Mouse (Mus musculus) kidney, adult 8-10 months (tissue): ENCODE results near the gene Foxf2.

ENCODE experiments used
- DNase-seq, 2 experiments: peaks; one replicate each; pipeline ENCODE4 v3.0.0; 2022

Foxf2 gene

DNA sequence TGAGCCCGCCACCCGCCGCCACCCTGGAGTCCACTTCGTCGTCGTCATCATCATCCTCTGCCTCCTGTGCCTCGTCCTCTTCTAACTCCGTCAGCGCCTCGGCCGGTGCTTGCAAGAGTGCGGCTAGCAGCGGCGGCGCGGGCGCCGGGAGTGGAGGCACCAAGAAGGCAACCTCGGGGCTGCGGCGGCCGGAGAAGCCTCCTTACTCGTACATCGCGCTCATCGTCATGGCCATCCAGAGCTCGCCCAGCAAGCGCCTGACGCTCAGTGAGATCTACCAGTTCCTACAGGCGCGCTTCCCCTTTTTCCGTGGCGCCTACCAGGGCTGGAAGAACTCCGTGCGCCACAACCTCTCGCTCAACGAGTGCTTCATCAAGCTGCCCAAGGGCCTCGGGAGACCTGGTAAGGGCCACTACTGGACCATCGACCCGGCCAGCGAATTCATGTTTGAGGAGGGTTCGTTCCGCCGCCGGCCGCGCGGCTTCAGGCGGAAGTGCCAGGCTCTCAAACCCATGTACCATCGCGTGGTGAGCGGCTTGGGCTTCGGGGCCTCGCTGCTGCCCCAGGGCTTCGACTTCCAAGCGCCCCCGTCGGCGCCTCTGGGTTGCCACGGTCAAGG is 676 bp downstream of the Foxf2 start:
- no peak for DNase-seq

DNA sequence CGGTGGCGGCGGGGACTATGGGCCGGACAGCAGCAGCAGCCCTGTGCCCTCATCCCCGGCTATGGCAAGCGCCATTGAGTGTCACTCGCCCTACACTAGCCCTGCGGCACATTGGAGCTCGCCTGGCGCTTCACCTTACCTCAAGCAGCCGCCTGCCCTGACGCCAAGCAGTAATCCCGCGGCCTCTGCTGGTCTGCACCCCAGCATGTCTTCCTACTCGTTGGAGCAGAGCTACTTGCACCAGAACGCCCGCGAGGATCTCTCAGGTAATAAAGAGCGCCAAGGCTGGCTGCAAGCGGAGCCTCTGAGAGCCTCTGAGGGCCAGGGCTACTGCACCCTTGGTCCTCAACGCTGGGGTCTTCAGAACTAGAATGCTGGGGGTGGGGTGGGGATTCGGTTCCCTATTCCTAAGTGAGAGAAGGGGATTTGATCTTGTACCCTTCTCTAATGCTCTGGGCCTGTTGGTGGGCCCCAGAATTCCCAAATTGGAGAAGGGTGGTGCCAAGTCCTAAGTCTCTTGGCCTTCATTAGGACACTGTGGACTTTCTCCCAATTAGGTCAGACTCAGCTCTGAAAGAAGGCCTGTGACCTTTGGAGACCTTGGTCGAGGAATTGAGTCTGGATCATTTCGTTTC is 1.5 kb downstream of the Foxf2 start:
- no peak for DNase-seq

GRCm38 (mm10) chr13:31627864-31628690 is 2.5 kb downstream of the Foxf2 start:
- no peak for DNase-seq

DNA sequence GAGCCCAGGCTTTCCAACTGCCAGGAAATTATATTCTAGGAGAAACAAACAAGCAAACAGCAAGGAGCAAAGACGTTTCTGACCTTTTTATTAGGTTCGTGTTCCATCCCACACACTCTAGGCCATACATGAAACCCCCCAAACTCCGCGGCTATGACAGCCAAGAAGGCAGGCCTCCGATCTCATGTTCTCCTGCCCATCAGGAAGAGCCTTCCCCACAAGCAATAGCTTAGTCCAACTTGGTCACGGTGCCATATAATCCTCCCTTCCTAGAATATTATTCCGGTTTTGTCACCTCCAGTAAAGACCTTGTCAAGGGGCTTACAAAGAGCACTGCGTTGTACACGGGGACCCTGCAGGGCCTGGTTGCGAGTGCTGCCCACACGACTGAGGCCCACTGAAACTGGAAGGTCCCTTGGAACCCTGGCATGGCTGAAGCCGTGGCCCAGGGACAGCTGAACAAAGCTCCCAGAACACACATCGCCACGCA is 3.1 kb downstream of the Foxf2 start:
- no peak for DNase-seq

DNA sequence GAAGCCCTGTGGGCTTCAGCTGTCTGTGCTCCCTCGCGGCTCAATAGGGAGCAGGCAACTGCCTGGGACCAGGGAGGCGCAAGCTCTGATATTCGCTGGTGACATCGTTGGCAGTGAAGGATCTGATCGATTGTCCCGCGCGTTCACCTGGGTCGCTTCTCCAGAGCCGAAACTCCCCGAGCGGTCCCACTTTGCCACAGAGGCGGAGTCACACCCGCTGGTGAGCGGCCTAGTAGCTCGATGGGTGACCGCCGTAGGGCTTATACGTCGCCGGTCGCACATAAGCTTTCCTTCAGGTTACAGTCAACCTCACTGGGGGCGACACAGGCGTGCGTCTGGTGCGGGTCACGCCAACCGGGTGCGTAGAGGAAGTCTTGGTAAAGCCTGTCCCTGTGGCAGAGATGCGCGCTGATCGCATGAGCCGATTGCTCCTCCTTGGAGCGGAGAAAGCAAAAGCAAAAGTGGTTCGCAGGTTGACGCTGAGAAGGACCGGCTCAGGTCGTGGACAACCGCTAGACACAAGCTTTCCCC is 3.8 kb downstream of the Foxf2 start:
- DNase-seq, result no peak

GRCm38 (mm10) chr13:31630051-31630450 is 4.4 kb downstream of the Foxf2 start:
- DNase-seq, result no peak

GRCm38 (mm10) chr13:31630551-31630950 is 4.9 kb downstream of the Foxf2 start:
- DNase-seq, result no peak

GRCm38 (mm10) chr13:31631291-31631690 is 5.7 kb downstream of the Foxf2 start:
- DNase-seq, result no peak

DNA sequence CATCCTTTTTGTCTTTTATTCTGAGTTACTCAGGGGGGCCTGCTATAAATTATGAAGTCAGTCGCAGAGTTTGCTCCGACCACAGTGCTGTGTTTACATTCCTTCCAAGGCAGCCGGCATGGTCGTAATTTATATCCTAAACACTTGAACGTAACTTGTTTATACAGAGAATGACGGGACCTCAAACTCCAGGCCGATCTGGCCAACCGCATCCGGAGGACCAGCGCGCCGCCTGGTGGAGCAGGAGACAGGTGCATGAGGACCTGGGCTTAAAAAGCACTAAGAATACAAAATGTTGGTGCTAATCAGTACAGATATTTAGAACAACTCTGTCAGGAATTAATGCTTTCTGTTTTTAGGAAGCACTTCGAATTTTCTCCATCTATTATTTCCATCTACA is 6.8 kb downstream of the Foxf2 start:
- DNase-seq, result peak; percentile 47 to 73

- no peak for DNase-seq
Observed at GRCm38 (mm10) chr13:31633259-31633658, 7.6 kb downstream of the Foxf2 start.

- no peak for DNase-seq
Observed at GRCm38 (mm10) chr13:31635546-31635945, 9.9 kb downstream of the Foxf2 start.

DNA sequence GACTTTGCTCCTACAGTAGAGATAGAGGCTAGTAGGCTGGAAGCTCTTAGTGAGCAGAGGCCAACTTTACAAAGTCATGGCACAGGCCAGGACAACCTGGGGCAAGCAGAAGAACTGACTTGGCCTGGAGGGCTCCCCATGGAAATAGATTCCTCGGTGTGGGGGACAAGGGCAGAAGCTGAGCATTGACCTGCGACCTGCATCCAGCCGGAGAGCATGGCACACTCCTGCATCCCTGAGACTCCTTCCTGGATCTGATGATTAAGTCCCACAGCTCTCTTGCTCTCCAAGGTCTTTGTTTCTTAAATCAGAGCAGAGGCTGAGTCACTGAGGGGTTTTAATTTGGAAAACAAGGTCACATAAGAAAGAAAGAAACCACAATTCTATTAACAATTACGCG is 15.9 kb downstream of the Foxf2 start:
- no peak for DNase-seq

DNA sequence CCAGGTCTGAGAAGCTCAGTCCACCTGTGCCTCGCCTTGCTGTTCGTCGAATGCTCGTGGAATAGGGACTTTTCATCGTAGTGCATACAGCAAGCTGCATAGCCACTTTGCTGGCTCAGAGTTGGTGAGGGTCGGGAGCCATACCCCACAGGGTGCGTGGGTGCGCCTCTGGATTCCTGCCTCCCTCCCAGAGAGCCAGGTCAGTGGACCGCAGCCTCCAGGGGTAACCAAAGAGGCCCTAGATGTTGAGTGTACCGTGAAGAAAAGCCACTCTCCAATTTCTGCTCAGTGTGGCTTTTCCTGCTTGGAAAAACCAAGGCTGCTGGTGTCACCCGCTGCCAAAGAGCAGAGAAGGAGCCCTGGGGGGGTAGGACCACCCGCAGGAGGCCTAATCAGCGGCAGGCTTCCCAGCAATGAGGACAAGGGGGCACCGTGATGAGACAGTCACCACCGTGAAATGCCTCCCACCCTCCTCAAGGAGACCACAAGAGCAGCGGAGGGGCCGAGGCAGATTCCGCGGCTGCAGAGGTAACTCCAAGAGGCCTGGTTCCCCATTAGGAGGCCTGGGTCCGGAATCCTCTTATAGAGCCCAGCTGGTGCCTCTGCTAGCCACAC is 26.6 kb downstream of the Foxf2 start:
- no peak for DNase-seq

- no peak for DNase-seq
Observed at GRCm38 (mm10) chr13:31656249-31656648, 30.6 kb downstream of the Foxf2 start.

DNA sequence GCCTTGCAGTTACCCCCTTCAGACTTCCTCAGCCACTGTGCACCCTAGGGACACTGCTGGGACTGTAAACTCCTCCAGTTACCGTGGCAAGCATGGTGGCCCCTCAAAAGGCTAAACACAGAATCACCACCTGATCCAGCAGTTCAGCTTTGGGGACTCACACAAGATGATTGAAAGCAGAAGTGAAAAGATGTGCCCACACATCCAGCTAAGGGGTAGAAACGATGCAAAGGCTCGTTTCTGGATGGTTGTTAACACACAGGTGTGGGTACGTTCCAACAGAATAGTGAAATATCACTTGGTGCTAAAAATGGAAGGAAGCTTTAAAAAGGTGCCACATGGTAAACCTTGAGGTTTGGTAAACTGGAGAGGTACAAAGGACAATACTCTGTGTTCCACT is 32.6 kb downstream of the Foxf2 start:
- no peak for DNase-seq

GRCm38 (mm10) chr13:31658963-31659362 is 33.3 kb downstream of the Foxf2 start:
- peak; percentile 13 to 63 for DNase-seq

- DNase-seq, result no peak
Observed at GRCm38 (mm10) chr13:31661211-31661610, 35.6 kb downstream of the Foxf2 start.

- no peak for DNase-seq
Observed at GRCm38 (mm10) chr13:31665376-31665775, 39.8 kb downstream of the Foxf2 start.

DNA sequence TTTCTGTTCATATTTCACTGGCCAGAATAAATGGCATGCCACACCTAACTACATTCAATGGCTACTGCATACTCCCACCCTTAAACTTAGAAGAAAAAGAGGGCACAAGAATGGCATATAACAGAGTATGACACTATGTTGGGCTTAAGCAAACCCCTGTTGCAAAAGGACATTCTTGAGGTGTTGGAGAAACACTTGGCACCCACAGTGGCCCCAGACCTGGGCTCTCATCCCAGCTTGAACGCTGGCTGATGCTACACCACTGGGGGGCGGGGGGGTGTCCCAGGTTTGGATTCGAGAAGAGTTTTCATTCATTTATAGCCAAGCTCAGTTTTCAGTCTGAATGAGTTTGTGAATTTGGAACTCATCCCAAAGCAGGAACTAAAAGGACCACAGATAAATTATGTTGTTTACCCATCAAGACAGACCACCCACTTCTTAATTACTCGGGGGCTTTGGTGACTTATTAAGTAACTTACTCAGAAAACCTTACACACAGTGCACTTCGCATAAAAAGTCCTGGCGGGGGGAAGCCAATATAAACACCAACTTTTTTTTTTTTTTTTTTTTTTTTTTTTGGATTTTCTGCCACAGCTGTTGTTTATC is 42.4 kb downstream of the Foxf2 start:
- DNase-seq, result no peak

DNA sequence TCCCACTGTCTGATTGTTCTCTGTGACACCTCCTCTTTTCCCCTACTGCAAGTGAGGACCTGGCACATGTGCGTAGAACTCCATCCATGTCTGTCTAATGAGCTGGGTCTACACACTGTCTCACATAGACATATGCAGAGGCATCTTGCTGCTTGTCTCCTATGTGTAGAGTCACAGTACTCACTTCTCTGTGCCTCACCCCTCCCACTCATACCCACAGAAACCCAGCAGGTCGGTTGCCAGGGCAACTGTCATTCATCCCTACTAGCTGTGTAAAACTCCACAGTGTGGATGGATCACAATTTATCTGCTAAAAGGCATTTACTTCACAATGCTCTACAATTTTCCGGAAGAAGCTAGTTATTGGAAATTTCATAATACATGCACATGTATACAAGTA is 46.5 kb downstream of the Foxf2 start:
- DNase-seq, result no peak
